Mouse (Mus musculus): Measurements from ENCODE around the gene Gm8857. TPM values are rescaled to one million over a fixed set of nuclear protein-coding genes. Genes with fewer than 3 reads are reported as not detected.
"Not testable (repeated sequence)": the region's sequence is repeated elsewhere in the genome, so short reads cannot be mapped to it uniquely, and the experiment has no call there.

Gene Gm8857
- polyA plus RNA-seq (2012; rRNA removed) = not detected in 2 replicates

DNA sequence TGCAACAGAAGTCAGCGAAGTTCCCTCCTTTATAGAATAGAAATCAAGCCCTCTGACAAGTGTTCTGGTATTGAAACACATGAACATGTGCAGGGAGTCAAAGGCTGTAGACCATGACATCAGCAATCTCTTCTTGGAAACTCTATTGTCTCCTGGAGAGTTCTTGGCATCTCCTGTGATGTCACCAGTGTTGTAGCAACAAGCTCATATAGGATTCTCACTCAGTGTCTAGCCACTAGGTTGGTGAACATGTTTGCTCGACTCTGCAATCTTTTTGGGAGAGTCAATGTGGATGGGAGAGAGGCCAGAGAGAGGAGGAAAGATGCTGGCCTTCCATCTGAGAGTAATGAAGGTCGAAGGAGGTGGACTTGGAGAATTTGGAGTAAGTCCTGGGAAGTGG, at the start of gene Gm8857, which contains the start of gene Gm8871:
TSS of gene Gm8857 (plus strand) at position 303 of the 400 bp plus-strand sequence.
TSS of gene Gm8871 (plus strand) at position 301 of the 400 bp plus-strand sequence.
- H3K27ac ChIP-seq (ENCODE audit: insufficient read depth, low read length); H3K4me1 ChIP-seq (ENCODE audit: control insufficient read depth, insufficient read depth, low read length); H3K4me3 ChIP-seq (ENCODE audit: insufficient read depth, low read length): not testable (repeated sequence)

DNA sequence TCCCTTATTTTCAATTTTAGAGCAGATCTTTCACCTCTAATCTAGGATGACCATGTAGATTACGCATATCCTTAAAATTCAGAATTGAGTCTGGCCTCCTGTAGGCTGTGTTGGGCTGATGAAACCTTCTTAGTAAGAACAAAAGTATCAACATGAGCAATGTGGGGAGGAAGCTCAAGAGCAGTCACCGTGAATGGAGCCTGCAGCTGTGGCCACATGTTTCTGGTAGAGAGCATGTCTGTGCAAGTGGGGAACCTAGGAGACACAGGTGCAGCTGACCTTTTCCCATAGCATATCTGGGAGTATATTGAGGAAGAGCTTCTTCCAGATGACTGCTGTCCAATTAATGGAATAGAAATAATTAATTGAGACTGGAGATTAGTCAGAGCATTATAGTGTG, 5.9 kb downstream of the Gm8857 start:
- not testable (repeated sequence) for H3K4me1 ChIP-seq (ENCODE audit: control insufficient read depth, insufficient read depth, low read length); H3K4me3 ChIP-seq (ENCODE audit: insufficient read depth, low read length); H3K27ac ChIP-seq (ENCODE audit: insufficient read depth, low read length)

DNA sequence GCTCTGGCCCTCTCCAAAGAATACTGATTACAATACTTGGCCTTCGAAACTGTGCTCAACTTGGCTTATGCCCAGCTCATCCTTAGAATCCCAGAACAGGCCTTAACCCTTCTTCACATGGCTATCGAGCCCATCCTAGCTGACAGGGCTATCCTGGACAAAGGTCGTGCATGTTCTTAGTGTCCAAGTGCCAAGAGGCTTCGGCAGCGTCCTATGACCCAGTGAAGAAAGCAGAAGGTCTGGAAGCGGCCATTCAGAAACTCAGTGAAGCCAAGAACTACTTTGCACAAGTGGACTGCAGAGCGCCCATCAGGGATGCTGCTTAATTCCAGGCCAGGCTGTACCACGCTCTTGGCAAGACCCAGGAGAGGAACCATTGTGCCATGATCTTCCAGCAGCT, 10.4 kb downstream of the Gm8857 start:
- not testable (repeated sequence) for H3K4me1 ChIP-seq (ENCODE audit: control insufficient read depth, insufficient read depth, low read length); H3K27ac ChIP-seq (ENCODE audit: insufficient read depth, low read length); H3K4me3 ChIP-seq (ENCODE audit: insufficient read depth, low read length)

Other genes with a start within 250 kb of the Gm8857 start
- not detected in 2 replicates for gene Gm8871, start within 50 bp of the Gm8857 start, polyA plus RNA-seq (2012; rRNA removed)
- not detected in 2 replicates for gene Gm8879, start 179.8 kb downstream of the Gm8857 start, polyA plus RNA-seq (2012; rRNA removed)
- not detected in 2 replicates for gene Gm5861, start 235.3 kb downstream of the Gm8857 start, polyA plus RNA-seq (2012; rRNA removed)